Mouse (Mus musculus) CD4-positive naive resting alpha-beta T cell, adult 76 days (primary cell): Measurements from ENCODE around the gene Vmn2r68. TPM values are rescaled to one million over a fixed set of nuclear protein-coding genes. Genes with fewer than 3 reads are reported as not detected.

Source experiments
- total RNA-seq: library from RNA; stranded (reverse); gene quantifications from one replicate; pipeline ENCODE4 v1.2.4, GENCODE M21; 2023

Vmn2r68 gene
- not detected for total RNA-seq

DNA sequence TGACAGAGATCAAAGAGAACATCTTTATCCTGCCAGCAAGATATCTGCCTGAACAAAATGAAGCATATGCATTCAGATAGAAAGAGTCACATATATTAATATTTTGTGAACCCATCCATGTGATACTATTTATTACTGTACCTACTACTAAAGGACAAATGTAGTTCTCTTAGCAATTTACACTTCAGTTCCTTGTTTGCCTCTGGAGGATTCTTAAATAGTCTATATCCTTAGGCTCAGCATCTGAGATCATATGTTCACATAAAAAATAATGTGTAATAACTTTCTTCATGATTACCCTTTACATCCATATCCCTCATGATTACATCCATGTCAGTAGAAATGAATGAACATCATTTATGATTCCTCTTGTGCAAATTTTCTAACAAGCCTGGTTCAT lies at the start of gene Vmn2r68:
Gene Vmn2r68 (minus strand): TSS at position 101 of the 400 bp plus-strand sequence.

Other genes with a start within 250 kb of the Vmn2r68 start
- gene Vmn2r66, start 225.5 kb downstream of the Vmn2r68 start, total RNA-seq, result not detected
- not detected for gene Vmn2r67, start 81.8 kb downstream of the Vmn2r68 start, total RNA-seq
- gene Vmn2r69, start 178.1 kb upstream of the Vmn2r68 start, total RNA-seq, result not detected